Mouse (Mus musculus) right cerebral cortex, adult 2 months (tissue): Measurements from ENCODE around the gene N4bp1.

Experiments
- DNase-seq, 2 experiments: peaks; one replicate each; pipeline ENCODE4 v3.0.0; 2021 to 2022; ENCODE audit warnings: low spot score in 2 of 2

Gene N4bp1

GRCm38 (mm10) chr8:86884489-86885463, at the start of gene N4bp1:
Gene N4bp1, minus strand, starts transcription at chr8:86885258.
- DNase-seq = peak; percentile 91 to 92

GRCm38 (mm10) chr8:86934841-86935240, 49.8 kb upstream of the N4bp1 start:
- DNase-seq = no peak

- DNase-seq = no peak
These were observed 49.3 kb upstream of the N4bp1 start for GRCm38 (mm10) chr8:86934393-86934792.

GRCm38 (mm10) chr8:86933898-86934297, 48.8 kb upstream of the N4bp1 start:
- DNase-seq = peak; percentile 72 to 83

GRCm38 (mm10) chr8:86926237-86926636, 41.2 kb upstream of the N4bp1 start:
- no peak for DNase-seq

GRCm38 (mm10) chr8:86923219-86923835, 38.3 kb upstream of the N4bp1 start:
- no peak for DNase-seq

GRCm38 (mm10) chr8:86922673-86923072, 37.6 kb upstream of the N4bp1 start:
- DNase-seq = no peak

- no peak for DNase-seq
These were observed 37.1 kb upstream of the N4bp1 start for GRCm38 (mm10) chr8:86922141-86922540.

- DNase-seq = no peak
These were observed 35.9 kb upstream of the N4bp1 start for GRCm38 (mm10) chr8:86920996-86921395.

- no peak for DNase-seq
These were observed 35.4 kb upstream of the N4bp1 start for GRCm38 (mm10) chr8:86920455-86920854.

- DNase-seq = no peak
These were observed 35.0 kb upstream of the N4bp1 start for GRCm38 (mm10) chr8:86920024-86920423.

- DNase-seq = no peak
These were observed 34.2 kb upstream of the N4bp1 start for GRCm38 (mm10) chr8:86919262-86919661.

GRCm38 (mm10) chr8:86918093-86918492, 33.0 kb upstream of the N4bp1 start:
- DNase-seq = no peak

- no peak for DNase-seq
These were observed 32.6 kb upstream of the N4bp1 start for GRCm38 (mm10) chr8:86917689-86918088.

GRCm38 (mm10) chr8:86916369-86916768, 31.3 kb upstream of the N4bp1 start:
- no peak for DNase-seq

GRCm38 (mm10) chr8:86911136-86911535, 26.1 kb upstream of the N4bp1 start:
- DNase-seq = no peak

GRCm38 (mm10) chr8:86910250-86910649, 25.2 kb upstream of the N4bp1 start:
- DNase-seq = no peak

GRCm38 (mm10) chr8:86908536-86908935, 23.5 kb upstream of the N4bp1 start:
- DNase-seq = peak; percentile 89

GRCm38 (mm10) chr8:86904911-86905310, 19.9 kb upstream of the N4bp1 start:
- no peak for DNase-seq

GRCm38 (mm10) chr8:86903104-86903503, 18.0 kb upstream of the N4bp1 start:
- peak; percentile 94 to 95 for DNase-seq

GRCm38 (mm10) chr8:86902656-86903055, 17.6 kb upstream of the N4bp1 start:
- no peak for DNase-seq

GRCm38 (mm10) chr8:86901972-86902371, 16.9 kb upstream of the N4bp1 start:
- DNase-seq = no peak
